Mouse (Mus musculus): ENCODE results near the gene Ptpn21.

DNA sequence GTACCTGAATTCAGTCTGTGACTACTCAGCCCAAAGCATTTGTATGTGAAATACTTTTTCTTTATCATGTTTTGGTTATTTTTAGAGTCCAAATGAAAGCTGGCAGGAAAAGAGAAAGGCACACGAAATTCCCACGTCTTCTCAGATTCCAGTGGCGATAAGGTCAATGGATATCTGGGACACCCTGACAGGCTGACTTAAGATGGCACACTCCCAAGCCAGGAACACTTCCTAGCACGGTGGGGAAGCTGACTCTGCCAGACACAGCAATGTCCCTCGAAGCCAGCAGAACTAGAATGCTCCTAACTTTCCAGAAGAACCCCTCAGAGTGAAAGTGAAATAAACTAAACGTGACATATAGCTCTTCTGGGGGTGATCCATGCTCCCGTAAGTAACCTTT is 10.0 kb downstream of the Ptpn21 start:
- TF ChIP-seq POLR2A (IDR thresholded peaks at IDR 0.05; ENCODE audit: insufficient read depth, low read depth, low read length): no peak
- no peak for TF ChIP-seq EP300 (IDR thresholded peaks at IDR 0.05; ENCODE audit: insufficient read depth, low read depth, low read length)
